Mouse (Mus musculus) adrenal gland (tissue): ENCODE data around the gene Aldh16a1.

Experiments
- intact Hi-C: fragments of 180-260 bp; cut with DNase I; formaldehyde crosslinking; loops from one replicate; pipeline ENCODE4 v1.15.1; 2025
- long read RNA-seq, 2 experiments: library from polyadenylated mRNA; unstranded; transcript quantifications; one replicate each; pipeline ENCODE4 v2.0.0; 2020; ENCODE audit warnings: borderline replicate concordance in 1 of 2; ENCODE audit not compliant: insufficient replicate concordance in 1 of 2

Gene Aldh16a1
- long read RNA-seq, experiment 1, transcript Aldh16a1-206 (17 exons, 3,537 nt): major isoform, 6 of 11 reads
- long read RNA-seq, experiment 1, partial matches to known transcripts: 4 of 11 reads
- long read RNA-seq, experiment 1, other reads (novel, unspliced or antisense): 1 of 11 reads
- long read RNA-seq, experiment 2, transcript Aldh16a1-206 (17 exons, 3,537 nt): major isoform, 7 of 17 reads
- long read RNA-seq, experiment 2, partial matches to known transcripts: 5 of 17 reads
- long read RNA-seq, experiment 2, other reads (novel, unspliced or antisense): 5 of 17 reads

- intact Hi-C loops: no loop called here
These were observed at the start of gene Aldh16a1, which contains the start of gene Pih1d1 for GRCm38 (mm10) chr7:45154096-45154992. TSS of gene Aldh16a1 (minus strand) at chr7:45154584. TSS of gene Pih1d1 (plus strand) at chr7:45154303.

DNA sequence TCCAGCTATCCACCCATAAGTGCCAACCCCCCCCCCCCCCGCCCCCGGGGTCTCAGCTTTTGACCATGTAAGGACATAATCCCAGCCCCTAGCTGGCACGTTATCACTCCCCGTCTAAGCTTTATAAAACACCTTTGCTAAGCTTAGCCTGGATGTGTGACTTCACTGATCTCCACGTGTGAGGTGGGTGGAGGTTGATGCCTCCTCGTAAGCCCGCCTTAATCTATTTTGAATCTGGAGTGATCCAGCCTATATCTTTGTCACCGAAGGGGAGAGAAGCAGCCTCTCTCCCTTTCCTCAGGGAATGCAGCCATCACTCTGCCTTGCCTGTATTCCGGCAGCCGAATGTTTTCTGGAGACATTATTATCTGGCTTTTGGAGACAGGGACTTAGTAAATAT, 48.3 kb upstream of the Aldh16a1 start:
- intact Hi-C loops: loop anchor here (5.0 kb wide), 2 partner anchors 110 to 125 kb away; partner anchors contain the start of gene Rcn3

DNA sequence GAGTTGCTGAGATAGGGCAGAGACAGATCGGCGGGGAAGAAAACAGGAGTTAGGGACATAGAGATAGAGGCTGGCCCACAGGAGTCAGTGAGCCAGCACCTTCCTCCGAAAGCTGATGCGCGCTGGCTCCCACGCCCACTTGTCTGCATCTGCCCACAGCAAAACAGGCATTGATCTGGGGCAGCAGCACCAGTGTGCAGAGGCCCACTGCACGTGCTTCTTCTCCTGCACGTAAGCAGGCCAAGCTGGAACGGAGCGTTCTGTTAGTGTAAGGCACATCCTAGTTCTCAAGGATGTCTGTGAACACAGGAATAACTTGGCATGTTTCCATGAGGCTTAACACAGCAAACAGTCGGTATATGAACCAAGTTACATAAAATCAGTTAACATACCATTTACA, 44.6 kb upstream of the Aldh16a1 start:
- intact Hi-C loops: no loop called here

DNA sequence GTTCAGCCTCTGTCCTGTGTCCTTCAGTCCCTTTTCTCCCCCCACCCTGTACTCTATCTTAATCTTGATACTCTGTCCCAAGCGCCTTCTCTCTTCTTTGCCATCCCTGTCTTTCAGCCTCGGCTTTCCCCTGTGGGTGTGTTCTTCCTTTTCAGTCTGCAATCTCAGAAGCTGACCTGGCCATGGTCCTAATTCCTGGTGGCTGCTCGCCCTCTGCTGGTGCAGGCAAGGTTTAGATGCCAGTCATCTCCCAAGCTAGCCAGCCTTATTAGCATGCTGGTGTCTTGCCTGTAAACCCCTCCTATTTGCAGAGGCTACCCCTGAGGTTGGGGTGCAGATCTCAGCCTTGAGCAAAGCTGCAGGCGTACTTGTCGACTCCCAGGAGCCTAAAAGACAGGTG, 44.1 kb upstream of the Aldh16a1 start:
- intact Hi-C loops: no loop called here

GRCm38 (mm10) chr7:45196994-45197393, 42.6 kb upstream of the Aldh16a1 start:
- intact Hi-C loops: no loop called here

DNA sequence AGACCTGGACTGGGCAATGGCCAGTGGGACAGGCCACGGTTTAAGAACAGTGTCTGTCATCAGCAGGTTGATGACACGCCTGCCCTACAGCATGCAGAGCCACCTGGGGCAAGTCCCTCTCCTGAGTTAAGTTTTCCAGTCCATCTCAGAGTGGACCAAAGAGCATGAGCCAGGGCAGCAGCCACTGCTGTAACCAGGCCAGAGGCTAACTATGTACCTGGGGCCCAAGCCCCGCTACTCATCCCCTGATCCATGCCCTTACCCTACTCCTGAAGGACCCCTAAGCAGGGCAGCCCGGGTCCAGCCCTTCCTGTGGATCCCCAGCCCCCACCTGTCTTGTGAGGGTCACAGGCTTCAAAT, 41.8 kb upstream of the Aldh16a1 start:
- intact Hi-C loops: no loop called here

DNA sequence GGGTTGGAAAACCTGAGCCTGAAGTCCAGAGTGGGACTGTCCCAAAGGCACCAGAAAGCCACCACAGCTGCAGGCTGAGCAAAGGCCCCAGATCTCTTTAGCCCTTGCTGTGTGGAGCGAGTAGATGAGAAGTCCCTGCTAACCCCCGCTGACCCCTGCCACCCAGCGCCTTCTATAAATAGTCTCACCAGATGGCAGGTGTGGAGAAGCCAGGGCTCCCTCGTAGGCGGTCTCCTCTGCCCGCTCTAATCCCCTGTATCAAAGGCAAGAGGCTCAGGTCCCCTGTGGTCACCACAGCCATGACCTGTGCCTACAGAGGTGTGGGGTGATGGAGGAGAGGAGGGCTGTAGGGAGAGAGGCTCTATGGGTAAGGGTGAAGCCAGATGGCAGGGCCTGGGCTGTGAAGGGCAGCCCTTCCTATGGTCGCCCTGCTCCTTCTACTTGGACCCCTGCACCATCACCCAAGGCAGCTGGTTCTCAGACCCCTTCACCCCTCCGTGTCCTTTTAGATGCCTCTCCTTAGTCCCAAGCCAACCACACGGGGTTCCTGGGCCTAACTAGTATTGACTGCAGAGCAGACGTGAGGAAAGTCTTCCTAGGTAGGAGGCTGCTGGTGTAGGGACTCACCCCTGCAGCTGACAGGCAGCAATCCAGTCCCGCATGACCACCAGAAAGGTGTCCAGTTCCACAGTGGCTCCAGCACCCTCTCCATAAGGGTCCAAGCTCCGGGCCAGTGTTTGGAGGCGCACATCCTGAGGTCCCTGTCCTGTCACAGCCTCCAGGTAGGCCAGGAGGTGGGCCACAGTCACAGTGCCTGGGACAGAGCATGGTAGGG, 41.2 kb upstream of the Aldh16a1 start:
- intact Hi-C loops: no loop called here

DNA sequence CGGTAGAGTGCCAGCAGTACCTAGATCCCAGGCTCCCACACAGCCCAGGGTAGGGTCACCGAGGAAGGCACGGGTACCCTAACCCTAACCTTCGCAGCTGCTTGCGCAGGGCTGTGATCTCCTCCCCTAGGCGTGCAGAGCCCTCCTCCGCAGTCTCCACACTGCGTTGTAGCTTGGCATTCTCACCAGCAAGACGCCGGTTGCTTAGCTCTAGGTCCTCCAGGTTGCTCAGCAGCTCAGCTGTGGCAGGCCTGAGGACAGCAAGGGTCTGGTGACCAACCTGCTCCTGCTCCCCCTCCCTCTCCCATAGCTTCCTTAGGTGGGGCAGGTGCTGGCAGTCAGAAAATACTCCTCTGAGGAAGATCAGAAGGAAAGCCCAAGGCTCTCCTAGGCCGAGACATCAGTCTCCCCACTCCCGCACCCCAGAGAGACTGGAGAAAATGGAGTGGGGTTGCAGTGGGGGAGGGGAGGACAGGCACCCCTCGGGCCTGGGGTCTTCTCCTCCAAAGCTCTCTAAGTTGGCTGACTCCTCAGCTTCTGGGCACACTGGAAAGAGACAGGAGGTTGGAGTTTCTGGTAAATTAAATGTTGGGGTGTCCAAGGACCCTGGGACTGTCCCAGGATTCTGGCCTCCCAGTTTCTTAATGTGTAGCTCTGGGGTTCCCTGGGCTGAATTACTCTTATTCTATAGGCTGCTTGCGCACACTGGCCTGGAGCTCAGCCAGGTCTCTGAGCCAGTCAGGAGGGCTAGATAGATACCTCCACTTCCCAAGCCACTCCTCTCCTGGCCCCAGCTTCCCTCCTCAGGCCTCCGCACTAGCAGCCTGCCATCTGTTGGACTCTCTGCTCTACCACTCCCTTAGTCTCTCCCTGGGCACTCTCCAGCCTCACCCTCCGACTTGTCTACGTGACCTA, 39.7 kb upstream of the Aldh16a1 start:
- intact Hi-C loops: no loop called here

GRCm38 (mm10) chr7:45193406-45193805, 39.0 kb upstream of the Aldh16a1 start:
- intact Hi-C loops: no loop called here

DNA sequence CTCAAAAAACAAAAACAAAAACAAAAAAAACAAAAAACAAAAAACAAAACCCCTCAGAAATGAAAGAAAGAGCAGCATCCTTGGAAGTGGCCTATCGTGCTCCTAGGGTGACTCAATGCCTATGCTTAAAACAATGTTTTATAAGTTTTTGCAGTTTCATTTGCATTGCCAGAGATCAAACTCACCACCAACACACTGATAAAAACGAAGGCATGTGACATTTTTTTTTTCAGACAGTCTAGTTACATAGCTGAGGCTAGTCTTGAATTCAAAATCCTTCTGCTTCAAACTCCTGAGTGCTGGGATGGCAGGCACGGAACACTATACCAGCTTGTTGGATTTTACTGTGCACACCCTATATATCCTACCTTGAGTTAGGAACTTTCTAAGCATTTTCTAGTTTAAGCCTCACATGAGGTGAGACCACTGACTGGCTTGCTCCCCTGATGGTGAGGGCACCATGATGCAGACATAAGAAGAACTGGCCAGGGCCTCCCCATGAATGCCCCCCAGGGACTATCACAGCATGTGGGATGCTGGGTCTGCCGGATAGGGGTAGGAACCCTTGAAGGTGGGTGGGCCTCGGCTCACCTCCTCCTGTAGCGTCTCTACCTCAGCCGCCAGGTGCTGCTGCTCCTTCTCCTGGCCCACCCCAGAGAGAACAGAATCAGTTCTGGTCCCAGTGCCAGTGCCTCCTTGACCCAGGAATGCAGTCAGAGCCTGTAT, 38.4 kb upstream of the Aldh16a1 start:
- intact Hi-C loops: no loop called here

GRCm38 (mm10) chr7:45191803-45192363, 37.5 kb upstream of the Aldh16a1 start:
- intact Hi-C loops: no loop called here

GRCm38 (mm10) chr7:45191161-45191560, 36.8 kb upstream of the Aldh16a1 start:
- intact Hi-C loops: no loop called here

GRCm38 (mm10) chr7:45190186-45190585, 35.8 kb upstream of the Aldh16a1 start:
- intact Hi-C loops: no loop called here

GRCm38 (mm10) chr7:45189600-45189999, 35.2 kb upstream of the Aldh16a1 start:
- intact Hi-C loops: no loop called here

DNA sequence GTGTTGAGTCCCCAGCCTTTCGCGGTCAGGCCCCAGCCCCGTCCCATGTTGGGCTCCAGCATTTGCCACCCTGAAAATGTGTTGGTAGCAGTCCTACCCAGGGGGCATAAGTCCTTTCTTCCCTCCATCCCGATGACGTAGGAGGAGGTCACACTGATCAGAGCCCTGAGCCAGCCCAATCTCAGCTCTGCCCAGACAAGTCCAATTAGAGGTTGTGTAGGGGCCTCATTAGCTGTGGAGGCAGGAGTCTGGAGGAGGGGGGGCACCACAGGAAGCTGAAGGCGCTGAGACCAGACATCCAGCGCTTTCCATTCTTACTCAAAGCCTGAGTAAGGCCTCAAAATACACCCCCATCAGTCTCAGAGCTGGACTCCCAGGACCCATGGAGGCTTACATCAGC, 31.5 kb upstream of the Aldh16a1 start:
- intact Hi-C loops: no loop called here

DNA sequence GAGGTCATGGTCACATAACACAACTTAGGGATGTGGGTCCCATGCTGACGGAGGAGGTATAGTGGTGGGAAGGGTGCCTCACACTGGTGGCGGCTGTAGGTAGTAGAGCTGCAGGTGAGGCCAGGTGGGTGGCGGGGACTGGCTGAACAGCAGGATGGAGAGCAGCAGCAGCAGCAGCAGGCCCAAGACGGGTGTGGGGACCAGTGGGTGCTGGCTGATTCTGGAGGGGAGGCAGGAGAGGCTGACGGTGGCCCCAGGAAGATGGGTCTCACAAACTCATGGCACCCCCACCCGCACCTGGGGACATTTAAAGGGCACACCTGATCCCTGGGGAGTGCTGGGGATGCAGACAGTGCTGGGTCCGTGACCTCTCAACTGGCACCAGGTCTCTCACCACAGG, 29.3 kb upstream of the Aldh16a1 start:
- intact Hi-C loops: no loop called here

GRCm38 (mm10) chr7:45182606-45183005, 28.2 kb upstream of the Aldh16a1 start:
- intact Hi-C loops: no loop called here

DNA sequence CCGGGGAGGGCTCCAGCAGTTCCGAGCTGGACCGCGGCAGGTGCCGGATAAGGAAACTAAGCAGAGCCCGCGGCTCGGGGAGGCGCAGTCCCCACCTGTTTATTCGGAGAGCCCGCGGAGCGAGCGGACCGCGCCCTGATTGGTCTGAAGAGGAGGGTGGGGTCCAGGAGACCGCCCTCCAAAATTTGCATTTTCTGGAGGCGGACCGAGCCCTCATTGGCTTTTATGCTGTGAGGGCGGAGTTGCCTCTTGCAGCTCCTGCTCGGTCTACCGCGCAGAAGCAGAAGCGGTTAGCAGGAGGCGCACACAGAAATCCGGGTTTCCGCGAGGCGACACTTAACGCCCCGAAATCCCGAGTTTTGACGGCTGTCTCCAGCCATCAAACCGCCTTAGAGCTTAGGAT, 27.8 kb upstream of the Aldh16a1 start:
- intact Hi-C loops: no loop called here

- intact Hi-C loops: no loop called here
These were observed 27.2 kb upstream of the Aldh16a1 start for GRCm38 (mm10) chr7:45181540-45181939.
